Mouse (Mus musculus) C2C12 (cell line): Measurements from ENCODE around the gene Zfp524. TPM values are rescaled to one million over a fixed set of nuclear protein-coding genes. Genes with fewer than 3 reads are reported as not detected.

ENCODE experiments used
- H3K27me3 ChIP-seq: one replicate; pipeline ENCODE4 v1.6.1; 2011; ENCODE audit not compliant: control insufficient read depth, insufficient read depth, insufficient read length
- H3K36me3 ChIP-seq: one replicate; pipeline ENCODE4 v1.6.1; 2011; ENCODE audit not compliant: control insufficient read depth, insufficient read depth
- H3K4me3 ChIP-seq: one replicate; pipeline ENCODE4 v1.5.1; 2011; ENCODE audit warnings: mild to moderate bottlenecking, control low read depth; ENCODE audit not compliant: poor library complexity, insufficient read depth, severe bottlenecking
- H3K79me2 ChIP-seq: one replicate; pipeline ENCODE4 v1.6.1; 2011; ENCODE audit not compliant: control insufficient read depth, insufficient read depth
- H3K79me3 ChIP-seq: one replicate; pipeline ENCODE4 v1.6.1; 2011; ENCODE audit warnings: low read depth, control low read depth
- H3ac ChIP-seq: one replicate; pipeline ENCODE3; 2011; ENCODE audit warnings: low read depth; ENCODE audit not compliant: control insufficient read depth, insufficient read length
- CEBPB ChIP-seq: IDR thresholded peaks from one replicate; pipeline ENCODE4 v1.6.1; 2011; ENCODE audit warnings: low read depth, mild to moderate bottlenecking, control low read depth, moderate library complexity
- CTCF ChIP-seq: IDR thresholded peaks from one replicate; pipeline ENCODE4 v1.5.1; 2011; ENCODE audit not compliant: control insufficient read depth, insufficient read depth, insufficient read length
- FOSL1 ChIP-seq: IDR thresholded peaks from one replicate; pipeline ENCODE4 v1.8.0; 2011; ENCODE audit warnings: mild to moderate bottlenecking, low read length; ENCODE audit not compliant: poor library complexity, insufficient read depth, severe bottlenecking
- MAX ChIP-seq: IDR thresholded peaks from one replicate; pipeline ENCODE4 v1.6.1; 2011; ENCODE audit warnings: mild to moderate bottlenecking, control low read depth
- MYOD1 ChIP-seq: IDR thresholded peaks from one replicate; pipeline ENCODE4 v1.6.1; 2011; ENCODE audit warnings: low read depth; ENCODE audit not compliant: control insufficient read depth, insufficient read length
- MYOG ChIP-seq: IDR thresholded peaks from one replicate; pipeline ENCODE4 v1.6.1; 2011; ENCODE audit not compliant: control insufficient read depth, insufficient read length; ENCODE audit errors: extremely low read depth
- USF1 ChIP-seq: IDR thresholded peaks from one replicate; pipeline ENCODE4 v1.6.1; 2011; ENCODE audit warnings: low read depth, mild to moderate bottlenecking, control low read depth, moderate library complexity
- polyA plus RNA-seq: library from polyadenylated mRNA; unstranded; fragments of >200 nt; fragmentation: generic; extraction: Trizol; gene quantifications from one replicate; pipeline ENCODE4 v1.2.1, GENCODE M21; 2012; ENCODE audit warnings: missing spikeins

Gene Zfp524
- polyA plus RNA-seq, 1 experiment: 12.9 TPM

- H3K36me3 ChIP-seq: no peaks in the 10 kb centered on the region
- no peaks in the 10 kb centered on the region for H3K79me2 ChIP-seq
- peak within 1 kb of the TSS; percentile 38 for H3K4me3 ChIP-seq
- no peaks in the 10 kb centered on the region for H3K79me3 ChIP-seq
- H3ac ChIP-seq: peak within 1 kb of the TSS; percentile 75
- TF ChIP-seq FOSL1: no peak
- no peak for TF ChIP-seq CTCF
- TF ChIP-seq USF1: no peak
- TF ChIP-seq CEBPB: no peak
- TF ChIP-seq MYOG: no peak
- TF ChIP-seq MYOD1: no peak
- peak; percentile 35 for TF ChIP-seq MAX
- H3K27me3 ChIP-seq: peaks cover 4% of the 10 kb centered on the region
These were observed 37.3 kb downstream of the Zfp524 start, which contains the start of gene Zfp580 for GRCm38 (mm10) chr7:5051193-5052192. TSS of gene Zfp580 (plus strand) at chr7:5051538.

DNA sequence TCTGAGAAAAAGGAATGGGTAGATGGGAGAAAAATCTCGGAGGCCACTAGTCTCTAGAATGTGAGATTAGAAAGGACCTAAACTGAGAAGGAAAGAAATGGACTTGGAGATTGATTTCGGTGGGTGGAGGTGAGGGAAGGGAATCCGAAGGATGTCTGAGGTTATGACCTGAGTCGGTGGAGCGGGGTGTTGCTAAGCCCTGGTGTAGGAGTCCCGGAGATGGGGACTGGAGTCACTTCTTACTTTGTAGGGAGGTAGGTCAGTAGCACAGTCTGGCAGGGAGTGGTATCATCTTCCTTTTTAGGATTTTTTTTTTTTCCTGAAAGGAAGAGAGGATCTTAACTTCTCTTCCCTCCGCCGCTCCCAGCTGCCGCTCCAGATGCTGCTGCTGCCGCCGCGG is 38.2 kb downstream of the Zfp524 start:
- peaks cover 11% of the 10 kb centered on the region for H3K27me3 ChIP-seq
- H3K79me3 ChIP-seq: no peaks in the 10 kb centered on the region
- no peak overlapping the region for H3ac ChIP-seq
- no peak overlapping the region for H3K4me3 ChIP-seq
- H3K36me3 ChIP-seq: no peaks in the 10 kb centered on the region
- TF ChIP-seq USF1 (no peak), MYOD1 (no peak), MYOG (no peak), CEBPB (no peak), FOSL1 (no peak), CTCF (no peak), MAX (no peak)
- no peaks in the 10 kb centered on the region for H3K79me2 ChIP-seq

GRCm38 (mm10) chr7:5052931-5053343 is 38.7 kb downstream of the Zfp524 start:
- Histone ChIP-seq H3ac (no peak overlapping the region), H3K79me2 (no peaks in the 10 kb centered on the region), H3K36me3 (no peaks in the 10 kb centered on the region), H3K27me3 (peaks cover 11% of the 10 kb centered on the region), H3K79me3 (no peaks in the 10 kb centered on the region), H3K4me3 (no peak overlapping the region)
- TF ChIP-seq FOSL1 (no peak), MYOD1 (no peak), MYOG (no peak), CTCF (no peak), USF1 (no peak), CEBPB (no peak), MAX (no peak)

DNA sequence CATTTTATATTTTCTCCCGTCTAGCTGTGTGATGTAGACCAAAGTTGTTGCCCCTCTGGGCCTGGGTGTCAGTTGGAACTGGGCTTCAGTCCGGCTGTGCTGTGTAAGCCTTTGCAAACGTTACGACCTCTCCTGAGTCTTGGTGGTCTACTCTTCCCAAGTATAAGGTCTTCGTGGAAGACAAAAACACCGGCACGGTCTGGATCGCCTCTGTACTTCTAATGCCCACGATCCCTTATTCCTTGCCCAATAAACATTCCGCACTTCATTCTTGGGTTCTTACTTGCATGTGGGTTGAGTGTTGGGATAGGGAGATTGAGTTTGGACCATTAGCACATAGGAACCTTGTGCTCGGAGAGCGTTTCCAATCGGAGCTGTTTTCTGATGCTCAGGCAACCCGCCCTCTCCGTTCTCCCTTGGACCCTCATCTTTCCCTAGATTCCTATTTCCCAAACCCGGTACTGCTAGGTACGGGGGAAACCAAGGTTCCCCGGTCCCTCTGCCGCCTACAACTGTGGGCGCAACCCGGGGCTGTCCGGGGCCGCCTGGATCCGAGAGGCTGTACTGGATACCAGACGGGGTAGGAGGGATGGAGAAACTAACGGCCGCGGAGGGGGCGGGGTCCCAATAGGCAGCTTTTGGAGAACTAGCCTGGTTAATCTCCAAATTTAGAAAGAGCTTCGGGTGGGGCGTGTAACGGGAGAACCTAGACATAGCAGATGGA is 39.4 kb downstream of the Zfp524 start:
- H3K36me3 ChIP-seq: no peaks in the 10 kb centered on the region
- no peak for TF ChIP-seq MYOD1
- TF ChIP-seq FOSL1: no peak
- TF ChIP-seq MYOG: no peak
- no peak for TF ChIP-seq CTCF
- TF ChIP-seq USF1: no peak
- TF ChIP-seq CEBPB: no peak
- TF ChIP-seq MAX: no peak
- H3K4me3 ChIP-seq: no peak overlapping the region
- H3K79me3 ChIP-seq: no peaks in the 10 kb centered on the region
- H3K27me3 ChIP-seq: peaks cover 11% of the 10 kb centered on the region
- H3K79me2 ChIP-seq: no peaks in the 10 kb centered on the region
- no peak overlapping the region for H3ac ChIP-seq

DNA sequence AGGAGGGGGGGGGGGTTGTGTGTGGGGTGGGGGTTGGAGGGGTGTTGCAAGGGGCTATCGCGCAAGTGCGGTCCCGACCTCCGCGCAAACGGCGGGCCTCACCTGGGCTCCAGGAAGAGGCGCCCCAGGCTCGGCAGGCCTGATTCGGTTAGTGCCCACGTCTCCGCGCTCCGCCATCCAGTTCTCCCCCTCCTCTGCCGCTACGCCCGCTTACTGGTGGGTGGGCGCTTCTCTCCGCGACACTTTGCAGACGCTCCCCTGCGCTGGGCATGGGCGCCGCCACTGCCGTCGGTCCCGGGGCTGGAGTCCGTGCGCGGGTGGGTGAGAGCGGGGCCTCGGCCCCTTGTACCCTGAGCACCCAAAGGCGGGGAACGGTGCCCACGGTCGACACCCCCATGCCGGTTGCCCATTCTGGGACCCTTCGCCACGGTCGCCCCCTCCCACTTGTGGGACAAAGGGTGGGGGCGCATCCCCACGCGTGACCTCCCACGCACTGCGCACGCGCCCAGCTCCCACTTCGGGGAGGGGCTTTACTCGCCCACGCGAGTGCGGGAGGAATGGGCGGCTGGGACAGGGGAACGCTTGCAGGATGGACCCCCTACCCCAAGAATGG is 42.5 kb downstream of the Zfp524 start:
- Histone ChIP-seq H3K79me2 (no peaks in the 10 kb centered on the region), H3K36me3 (no peaks in the 10 kb centered on the region), H3K27me3 (peaks cover 11% of the 10 kb centered on the region), H3K4me3 (no peak overlapping the region), H3ac (no peak overlapping the region), H3K79me3 (no peaks in the 10 kb centered on the region)
- TF ChIP-seq USF1: no peak
- no peak for TF ChIP-seq MYOG
- TF ChIP-seq MYOD1: no peak
- no peak for TF ChIP-seq MAX
- TF ChIP-seq FOSL1: no peak
- no peak for TF ChIP-seq CEBPB
- TF ChIP-seq CTCF: no peak
